Mouse (Mus musculus) lung, postnatal 14 days (tissue): Measurements from ENCODE around the gene Aldh9a1.

Experiments
- DNase-seq: peaks from one replicate; pipeline ENCODE4 v3.0.0; 2021

Gene Aldh9a1

DNA sequence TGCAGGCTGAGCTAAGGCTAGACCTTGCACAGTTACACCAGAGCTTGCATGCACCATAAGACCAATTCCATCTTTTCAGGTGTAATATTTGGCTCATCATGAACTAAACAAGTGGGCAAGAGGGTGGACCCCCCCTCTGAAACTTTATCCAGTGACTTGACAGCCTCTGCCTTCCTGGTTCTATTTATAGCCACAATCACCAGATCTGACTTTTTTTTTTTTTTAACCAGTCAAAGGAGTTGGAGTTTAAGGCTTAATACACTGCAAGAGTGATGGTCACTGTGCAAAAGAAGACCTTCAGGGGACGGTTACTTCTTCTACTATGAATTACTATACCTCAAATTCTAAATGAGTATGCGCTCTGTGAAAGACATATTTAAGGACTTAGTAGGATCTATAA, 35.4 kb downstream of the Aldh9a1 start:
- DNase-seq, result no peak

- DNase-seq, result no peak
Measured at GRCm38 (mm10) chr1:167385636-167386035, 35.8 kb downstream of the Aldh9a1 start.

- DNase-seq, result no peak
Measured at GRCm38 (mm10) chr1:167386466-167386865, 36.7 kb downstream of the Aldh9a1 start.

DNA sequence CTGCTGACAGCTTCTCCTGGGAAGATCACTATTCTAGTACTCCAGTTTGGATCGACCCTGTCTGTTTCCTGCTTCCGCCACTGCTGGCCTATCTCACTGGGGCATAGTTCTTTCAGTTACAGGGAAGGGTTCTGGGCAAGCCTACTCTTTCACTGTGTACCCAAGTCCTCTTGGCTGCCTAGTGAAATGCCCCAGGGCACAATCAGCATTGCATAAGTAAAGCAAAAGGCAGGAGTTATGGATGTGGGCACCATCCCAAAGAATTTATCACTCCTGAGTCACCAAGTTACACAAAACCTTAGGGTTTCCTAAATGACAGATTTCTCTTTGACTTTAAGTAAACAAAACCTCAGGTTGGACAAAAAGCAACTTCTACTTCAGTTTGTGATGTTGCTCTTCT, 37.5 kb downstream of the Aldh9a1 start:
- DNase-seq, result no peak

DNA sequence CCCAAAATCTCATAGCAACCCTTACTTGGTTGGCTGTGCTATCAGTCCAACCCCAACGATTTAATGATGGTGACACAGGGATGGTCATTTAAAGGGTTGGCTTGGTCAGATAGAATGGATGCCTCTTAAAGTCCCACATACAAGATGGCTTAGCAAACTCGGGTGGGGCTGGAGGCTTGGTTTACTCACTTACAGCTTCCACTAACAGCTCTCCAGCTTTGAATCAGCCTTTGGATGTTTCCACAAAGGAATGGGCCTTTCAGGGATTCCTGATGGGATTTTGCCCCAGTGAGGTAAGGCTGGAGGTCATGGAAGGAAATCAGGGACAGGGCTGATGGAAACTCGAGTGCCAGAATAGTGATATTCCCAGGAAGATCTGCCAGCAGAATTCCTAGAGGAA, 38.0 kb downstream of the Aldh9a1 start:
- DNase-seq, result no peak

DNA sequence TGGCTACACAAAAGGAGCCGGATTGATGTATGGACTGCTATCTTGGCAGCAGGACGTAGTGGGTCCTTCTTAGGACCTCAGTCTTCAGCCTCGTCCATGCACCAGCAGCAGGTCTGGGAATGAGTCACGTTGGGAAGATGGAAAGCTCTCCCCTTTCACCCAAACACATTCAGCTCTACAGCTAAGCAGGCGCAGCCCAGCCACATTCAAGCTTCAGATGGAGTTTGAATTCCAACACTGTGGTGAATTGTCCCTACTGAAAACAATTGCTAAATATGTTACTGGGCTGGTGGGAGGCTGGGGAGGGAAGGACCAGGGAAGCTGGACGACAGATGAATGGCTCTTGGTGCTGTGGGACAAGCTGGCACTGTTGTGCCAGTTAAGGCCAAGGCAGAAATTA, 38.8 kb downstream of the Aldh9a1 start:
- DNase-seq, result no peak

DNA sequence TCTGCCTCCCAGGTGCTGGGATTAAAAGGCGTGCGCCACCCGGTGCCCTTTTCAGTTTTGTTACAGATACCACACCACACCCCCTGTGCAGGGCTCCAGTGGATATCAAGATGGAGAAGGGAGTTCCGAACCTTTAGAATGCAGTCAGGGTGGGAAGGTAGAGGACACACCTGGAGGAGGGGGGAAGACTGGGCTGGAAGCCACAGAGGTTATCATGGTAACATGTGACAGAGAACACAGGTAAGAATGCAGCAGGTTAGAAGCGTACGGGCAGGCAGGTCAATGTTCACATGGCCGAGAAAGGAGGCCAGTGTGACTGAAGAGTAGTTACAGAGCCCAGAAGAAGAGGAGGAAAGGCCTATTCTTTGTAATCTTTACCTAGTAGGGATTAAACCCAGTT, 39.8 kb downstream of the Aldh9a1 start:
- DNase-seq, result no peak

- no peak for DNase-seq
Measured at GRCm38 (mm10) chr1:167390381-167390780, 40.6 kb downstream of the Aldh9a1 start.

DNA sequence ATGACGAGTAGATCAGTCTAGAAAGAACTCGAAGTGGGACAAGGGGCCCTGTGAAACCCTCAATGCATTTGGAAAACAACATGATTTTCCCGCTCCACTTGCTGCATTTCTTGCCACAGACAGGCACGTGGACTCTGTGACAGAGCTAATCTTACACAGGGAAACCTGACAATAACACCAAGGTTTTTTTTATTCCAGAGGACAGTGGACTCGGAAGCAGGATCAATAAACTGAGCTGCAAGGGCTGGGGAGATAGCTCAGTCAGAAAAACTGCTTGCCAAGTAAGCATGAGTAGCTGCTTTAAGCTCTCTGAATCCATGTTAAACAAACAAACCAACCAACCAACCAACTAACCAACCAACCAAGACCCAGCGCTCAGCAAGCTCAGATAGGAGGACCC, 41.5 kb downstream of the Aldh9a1 start:
- no peak for DNase-seq

DNA sequence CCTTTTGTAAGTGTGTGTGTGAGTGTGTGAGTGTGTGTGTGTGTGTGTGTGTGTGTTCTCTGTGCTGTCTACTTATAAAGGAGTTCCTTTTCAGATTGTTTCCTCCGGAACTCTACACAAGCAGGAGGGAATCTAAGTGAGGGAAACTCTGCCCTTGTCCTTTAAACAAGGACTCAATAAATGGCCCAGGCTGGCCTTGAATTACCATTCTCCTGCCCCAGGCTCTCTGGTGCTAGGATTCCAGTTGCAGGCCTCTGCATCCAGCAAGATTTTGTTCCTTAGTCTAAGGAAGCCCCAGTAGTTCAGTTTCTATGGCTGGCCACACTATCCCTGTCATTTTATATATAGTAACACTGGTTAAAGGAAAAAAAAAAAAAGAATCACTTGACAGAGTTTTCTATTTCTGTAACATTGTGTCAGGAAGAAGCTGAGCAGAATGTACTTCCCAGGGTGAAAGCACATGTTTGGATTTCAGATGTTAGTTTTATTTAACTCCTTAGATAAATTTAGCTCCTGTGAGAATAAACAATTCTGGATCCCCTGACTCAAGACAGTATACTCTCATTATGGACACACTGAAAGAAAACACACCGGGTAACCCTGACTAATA, 42.3 kb downstream of the Aldh9a1 start:
- DNase-seq, result no peak

DNA sequence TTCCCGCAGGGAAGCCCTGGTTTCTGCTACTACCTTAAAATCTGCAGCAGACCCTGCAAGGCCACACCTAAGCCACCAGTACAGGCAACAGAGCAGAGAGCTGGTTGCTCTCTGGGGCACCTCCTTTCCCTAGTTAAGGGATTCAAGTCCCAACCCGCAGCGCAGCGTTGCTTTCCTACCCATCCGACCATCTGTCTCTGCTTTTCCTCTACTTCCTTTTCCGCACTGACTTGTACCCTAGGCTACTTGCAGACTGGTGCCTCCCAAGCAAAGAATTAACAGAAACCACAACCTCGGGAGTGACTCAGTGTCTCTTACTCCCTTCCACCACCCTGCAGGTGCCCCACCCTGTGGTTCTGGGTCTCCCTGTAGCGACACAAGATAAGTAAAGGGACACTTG, 42.9 kb downstream of the Aldh9a1 start:
- DNase-seq, result no peak

- DNase-seq, result no peak
Measured at GRCm38 (mm10) chr1:167393281-167393680, 43.5 kb downstream of the Aldh9a1 start.

DNA sequence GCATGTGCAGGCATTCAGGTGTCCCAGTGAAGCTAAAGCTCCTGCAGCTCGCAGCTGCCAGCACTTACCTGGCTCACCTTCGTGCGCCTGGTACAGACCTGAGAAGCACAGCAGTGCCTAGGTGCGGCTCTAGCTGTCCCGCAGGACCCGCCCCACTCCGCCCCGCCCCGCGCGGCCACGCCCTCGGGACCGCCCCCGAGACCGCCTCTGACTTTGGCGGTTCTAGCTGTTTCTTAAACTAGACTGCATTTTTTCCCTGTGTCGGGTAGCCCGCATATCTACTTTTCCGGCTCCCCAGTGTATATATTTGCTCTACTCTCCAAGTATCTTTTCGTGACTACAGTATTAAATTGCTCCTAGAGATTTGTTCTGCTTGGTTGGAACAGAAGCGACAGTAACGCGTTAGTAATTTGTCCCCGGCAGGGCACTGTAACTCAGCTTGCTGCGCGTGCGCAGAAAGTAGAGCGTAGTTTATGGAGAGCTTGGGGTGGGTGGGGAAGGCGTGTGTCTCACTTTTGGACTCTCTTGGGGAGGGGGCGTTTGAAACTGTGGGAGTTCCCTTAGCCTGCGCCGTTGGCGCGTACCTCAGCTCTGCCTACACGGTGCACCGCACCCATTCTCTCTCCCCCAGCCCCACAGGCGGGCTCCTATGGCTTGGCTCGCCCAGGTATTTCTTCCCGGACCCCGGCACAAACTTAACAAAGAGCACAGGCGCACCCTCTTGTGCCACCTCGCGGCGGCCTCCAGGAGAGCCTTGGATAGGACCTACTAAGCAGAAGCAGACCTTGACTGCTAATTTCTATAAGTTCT, 44.1 kb downstream of the Aldh9a1 start, which contains the start of gene Mgst3:
TSS of gene Mgst3 (minus strand) at position 159 of the 810 bp plus-strand sequence.
- peak; percentile 96 for DNase-seq

- no peak for DNase-seq
Measured at GRCm38 (mm10) chr1:167405237-167405636, 55.4 kb downstream of the Aldh9a1 start.

DNA sequence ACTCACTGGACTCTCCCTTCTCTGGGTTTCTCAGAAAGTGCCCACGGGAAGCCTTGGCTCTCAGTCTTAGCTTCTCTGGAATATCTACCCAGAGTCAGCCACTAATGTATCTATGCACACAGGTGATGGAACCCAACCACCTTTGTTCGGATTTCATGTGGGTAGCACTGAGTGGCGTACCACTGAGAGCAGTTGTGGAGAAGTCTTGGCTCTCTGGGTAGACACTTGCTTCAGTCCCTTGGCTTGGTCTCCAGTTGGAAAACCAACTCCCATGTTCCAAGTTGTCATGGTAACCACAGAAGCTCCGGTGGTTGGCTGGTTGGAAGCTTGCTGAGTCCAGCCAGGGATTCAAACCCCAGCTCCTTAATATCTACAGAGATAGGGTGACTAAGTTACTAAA, 59.8 kb downstream of the Aldh9a1 start:
- DNase-seq, result no peak

DNA sequence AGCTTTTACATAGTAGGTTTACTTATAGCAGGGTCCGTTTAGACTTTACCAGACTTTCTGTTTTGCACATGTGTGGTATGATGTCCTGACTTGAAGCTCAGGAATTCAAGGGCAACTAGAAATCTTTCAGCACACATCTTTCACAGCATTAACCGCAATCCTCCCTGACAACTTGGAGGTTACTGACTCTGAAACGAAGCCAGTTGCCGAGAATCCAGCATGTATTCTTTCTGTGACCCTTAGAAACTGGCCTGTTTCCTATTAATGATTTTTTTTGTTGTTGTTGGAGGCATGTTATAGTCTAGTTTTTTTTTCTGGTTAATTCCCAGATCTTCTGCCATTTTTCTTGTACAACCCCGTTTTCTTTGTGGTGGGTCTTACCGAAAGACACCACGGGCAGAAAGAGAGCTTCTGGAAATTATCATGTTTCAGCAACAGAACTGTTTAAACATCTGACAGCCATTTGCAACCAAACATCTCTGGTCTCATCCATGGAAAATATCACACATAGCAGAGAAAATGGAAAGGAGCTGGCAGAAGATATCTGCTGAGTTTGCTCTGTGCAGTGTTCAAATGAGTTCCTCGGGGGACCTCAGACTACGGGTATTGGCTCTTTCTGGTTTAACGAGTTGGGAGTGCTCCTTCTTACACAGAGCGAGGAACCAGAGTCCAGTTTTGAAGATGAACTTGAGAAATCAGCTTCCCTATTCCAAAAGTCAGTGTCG, 62.4 kb downstream of the Aldh9a1 start:
- no peak for DNase-seq

DNA sequence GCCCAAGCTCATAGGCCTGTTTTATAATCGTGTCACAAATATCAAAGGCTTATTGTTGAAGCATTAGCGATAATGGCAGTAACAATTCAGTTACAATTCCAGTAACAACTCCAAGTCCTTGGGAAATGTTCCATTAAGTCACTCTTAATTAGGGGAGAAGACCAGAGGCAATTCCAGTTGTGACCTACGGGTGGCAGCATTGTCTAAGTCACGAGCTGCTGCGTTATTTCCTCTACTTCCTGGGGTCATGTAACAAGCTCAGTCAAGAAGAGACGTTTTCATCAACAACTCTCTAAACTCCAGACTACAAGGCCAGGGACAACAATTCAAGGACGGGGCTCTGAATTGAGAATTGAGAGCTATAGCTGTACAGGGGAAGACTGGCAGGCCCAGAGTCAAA, 65.1 kb downstream of the Aldh9a1 start:
- DNase-seq, result peak; percentile 81
